Mouse (Mus musculus): ENCODE results near the gene Pgm2l1. TPM values are rescaled to one million over a fixed set of nuclear protein-coding genes. Genes with fewer than 3 reads are reported as not detected.

Pgm2l1 gene
- polyA plus RNA-seq, 1 experiment from 2014 or later = 1.8 TPM

DNA sequence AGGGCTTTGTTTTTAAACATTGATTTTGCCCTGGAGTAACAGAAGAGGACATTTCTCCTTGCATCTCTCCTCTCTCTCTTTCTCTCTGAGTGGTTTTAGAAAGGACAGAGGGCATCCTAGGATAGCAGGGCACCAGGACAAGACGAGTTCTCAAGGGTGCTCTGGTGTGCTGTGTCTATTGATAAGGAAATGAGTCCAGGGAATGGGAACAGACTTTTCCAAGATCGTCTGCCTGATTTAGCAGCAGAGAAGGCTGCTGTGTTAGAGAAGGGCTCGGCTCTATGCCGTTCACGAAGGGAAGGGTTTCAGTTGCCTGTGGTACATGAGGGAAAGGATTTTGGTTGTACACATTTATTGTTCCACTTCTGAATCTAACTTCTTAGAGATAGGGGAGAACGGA, 82.5 kb downstream of the Pgm2l1 start:
- Histone ChIP-seq H3K27me3 (ENCODE audit: control insufficient read depth, insufficient read depth, low read depth, low read length) (no peaks in the 10 kb centered on the region), H3K4me1 (ENCODE audit: control insufficient read depth, low read depth, low read length) (no peaks in the 10 kb centered on the region), H3K4me2 (ENCODE audit: low read depth, low read length) (no peak overlapping the region), H3K9ac (ENCODE audit: low read depth, low read length) (no peak overlapping the region), H3K9me3 (replicated peaks; ENCODE audit: control insufficient read depth, low read length) (no peaks in the 10 kb centered on the region), H3K27ac (ENCODE audit: low read length) (no peak overlapping the region), H3K4me3 (ENCODE audit: low read depth, low read length) (no peak overlapping the region), H3K36me3 (ENCODE audit: control insufficient read depth, insufficient read depth) (no peaks in the 10 kb centered on the region)
- no peak for ATAC-seq (ENCODE audit: low read depth)
- WGBS (ENCODE audit: insufficient replicate concordance) = 49% methylated on average over 6 of the region's 6 CpGs

DNA sequence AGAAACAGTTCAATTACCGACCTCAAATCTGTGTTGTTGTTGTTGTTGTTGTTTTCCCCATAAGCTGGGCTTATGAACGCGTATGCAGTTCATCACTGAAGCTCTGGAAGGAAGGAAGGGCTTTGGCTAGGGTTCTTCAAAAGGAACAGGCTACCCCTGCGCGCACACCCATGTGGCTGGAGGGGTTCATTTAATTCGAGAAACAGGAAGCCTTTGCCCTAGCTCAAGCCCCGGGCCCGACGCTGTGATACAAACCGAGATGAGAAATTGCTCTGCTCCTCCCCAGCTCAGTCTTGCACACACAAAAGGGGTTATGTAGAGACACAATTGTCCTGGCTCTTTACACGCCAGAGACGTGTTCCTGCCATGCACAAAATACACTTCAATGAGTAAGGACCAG, 83.1 kb downstream of the Pgm2l1 start:
- H3K9me3 ChIP-seq (replicated peaks; ENCODE audit: control insufficient read depth, low read length) = no peaks in the 10 kb centered on the region
- H3K4me3 ChIP-seq (ENCODE audit: low read depth, low read length) = no peak overlapping the region
- no peaks in the 10 kb centered on the region for H3K4me1 ChIP-seq (ENCODE audit: control insufficient read depth, low read depth, low read length)
- H3K9ac ChIP-seq (ENCODE audit: low read depth, low read length) = no peak overlapping the region
- no peak overlapping the region for H3K4me2 ChIP-seq (ENCODE audit: low read depth, low read length)
- 53% methylated on average over 12 of the region's 12 CpGs for WGBS (ENCODE audit: insufficient replicate concordance)
- no peaks in the 10 kb centered on the region for H3K36me3 ChIP-seq (ENCODE audit: control insufficient read depth, insufficient read depth)
- no peaks in the 10 kb centered on the region for H3K27me3 ChIP-seq (ENCODE audit: control insufficient read depth, insufficient read depth, low read depth, low read length)
- H3K27ac ChIP-seq (ENCODE audit: low read length) = no peak overlapping the region
- ATAC-seq (ENCODE audit: low read depth) = no peak

GRCm38 (mm10) chr7:100312716-100313115, 85.5 kb downstream of the Pgm2l1 start:
- Histone ChIP-seq H3K27ac (ENCODE audit: low read length) (no peak overlapping the region), H3K4me1 (ENCODE audit: control insufficient read depth, low read depth, low read length) (peaks cover 7% of the 10 kb centered on the region; the same call in 1 of the 2 replicates), H3K27me3 (ENCODE audit: control insufficient read depth, insufficient read depth, low read depth, low read length) (no peaks in the 10 kb centered on the region), H3K4me3 (ENCODE audit: low read depth, low read length) (no peak overlapping the region), H3K4me2 (ENCODE audit: low read depth, low read length) (no peak overlapping the region), H3K9ac (ENCODE audit: low read depth, low read length) (no peak overlapping the region), H3K36me3 (ENCODE audit: control insufficient read depth, insufficient read depth) (no peaks in the 10 kb centered on the region), H3K9me3 (replicated peaks; ENCODE audit: control insufficient read depth, low read length) (no peaks in the 10 kb centered on the region)
- WGBS (ENCODE audit: insufficient replicate concordance) = 56% methylated on average over 4 of the region's 4 CpGs
- ATAC-seq (ENCODE audit: low read depth) = no peak

GRCm38 (mm10) chr7:100316924-100317323, 89.7 kb downstream of the Pgm2l1 start:
- no peak overlapping the region for H3K9ac ChIP-seq (ENCODE audit: low read depth, low read length)
- H3K4me1 ChIP-seq (ENCODE audit: control insufficient read depth, low read depth, low read length) = peaks cover 10% of the 10 kb centered on the region; the same call in 1 of the 2 replicates
- no peak overlapping the region for H3K4me2 ChIP-seq (ENCODE audit: low read depth, low read length)
- 16% methylated on average over 8 of the region's 8 CpGs for WGBS (ENCODE audit: insufficient replicate concordance)
- no peak overlapping the region for H3K27ac ChIP-seq (ENCODE audit: low read length)
- H3K4me3 ChIP-seq (ENCODE audit: low read depth, low read length) = no peak overlapping the region
- no peaks in the 10 kb centered on the region for H3K27me3 ChIP-seq (ENCODE audit: control insufficient read depth, insufficient read depth, low read depth, low read length)
- no peaks in the 10 kb centered on the region for H3K36me3 ChIP-seq (ENCODE audit: control insufficient read depth, insufficient read depth)
- no peaks in the 10 kb centered on the region for H3K9me3 ChIP-seq (replicated peaks; ENCODE audit: control insufficient read depth, low read length)
- ATAC-seq (ENCODE audit: low read depth) = peak; percentile 77

DNA sequence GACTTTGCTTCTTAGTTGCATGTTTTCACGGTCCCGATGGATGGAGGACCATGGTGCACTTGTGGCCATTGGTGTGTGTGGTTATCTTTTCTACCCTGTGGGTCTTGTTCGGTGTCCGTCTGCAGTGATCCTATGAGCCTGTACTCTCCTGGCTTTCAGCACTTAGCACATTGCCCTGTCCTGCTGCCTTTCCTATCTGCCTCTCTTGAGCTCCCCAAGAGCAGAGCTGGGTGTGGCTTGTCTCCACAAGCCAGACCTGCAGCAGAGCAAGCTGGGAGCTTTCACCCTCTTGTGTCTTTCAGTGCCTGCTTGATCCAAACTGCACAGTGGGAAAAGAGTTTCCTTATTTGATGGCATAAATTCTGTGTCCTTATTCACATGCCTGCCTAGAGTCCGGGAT, 90.3 kb downstream of the Pgm2l1 start:
- Histone ChIP-seq H3K27me3 (ENCODE audit: control insufficient read depth, insufficient read depth, low read depth, low read length) (no peaks in the 10 kb centered on the region), H3K4me1 (ENCODE audit: control insufficient read depth, low read depth, low read length) (peaks cover 10% of the 10 kb centered on the region; the same call in 1 of the 2 replicates), H3K36me3 (ENCODE audit: control insufficient read depth, insufficient read depth) (no peaks in the 10 kb centered on the region), H3K9ac (ENCODE audit: low read depth, low read length) (no peak overlapping the region), H3K4me3 (ENCODE audit: low read depth, low read length) (no peak overlapping the region), H3K9me3 (replicated peaks; ENCODE audit: control insufficient read depth, low read length) (no peaks in the 10 kb centered on the region), H3K27ac (ENCODE audit: low read length) (no peak overlapping the region), H3K4me2 (ENCODE audit: low read depth, low read length) (no peak overlapping the region)
- ATAC-seq (ENCODE audit: low read depth) = peak; percentile 71
- WGBS (ENCODE audit: insufficient replicate concordance) = 67% methylated on average over 5 of the region's 5 CpGs

DNA sequence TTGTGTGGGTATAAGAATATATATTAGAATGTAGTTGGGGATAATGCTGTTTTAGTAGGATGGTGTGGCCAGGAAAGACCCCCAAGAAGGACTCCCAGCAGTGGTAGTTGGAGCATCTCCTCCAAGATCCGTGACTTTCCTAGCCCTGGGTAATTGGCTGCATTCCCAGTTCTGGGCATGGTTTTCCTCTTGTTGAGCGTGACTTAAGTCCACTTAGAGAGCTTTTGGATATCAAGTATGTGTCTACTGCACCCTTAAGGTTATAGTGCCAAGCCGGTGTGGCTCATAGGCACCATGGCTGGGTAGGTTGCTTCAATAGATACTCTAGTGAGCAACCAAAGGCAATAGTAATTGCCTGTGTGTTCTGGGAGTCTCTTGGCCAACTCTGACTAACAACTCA, 96.5 kb downstream of the Pgm2l1 start:
- no peaks in the 10 kb centered on the region for H3K27me3 ChIP-seq (ENCODE audit: control insufficient read depth, insufficient read depth, low read depth, low read length)
- ATAC-seq (ENCODE audit: low read depth) = no peak
- H3K9me3 ChIP-seq (replicated peaks; ENCODE audit: control insufficient read depth, low read length) = no peaks in the 10 kb centered on the region
- H3K27ac ChIP-seq (ENCODE audit: low read length) = no peak overlapping the region
- no peaks in the 10 kb centered on the region for H3K36me3 ChIP-seq (ENCODE audit: control insufficient read depth, insufficient read depth)
- H3K4me2 ChIP-seq (ENCODE audit: low read depth, low read length) = no peak overlapping the region
- no peaks in the 10 kb centered on the region for H3K4me1 ChIP-seq (ENCODE audit: control insufficient read depth, low read depth, low read length)
- no peak overlapping the region for H3K9ac ChIP-seq (ENCODE audit: low read depth, low read length)
- H3K4me3 ChIP-seq (ENCODE audit: low read depth, low read length) = no peak overlapping the region
- 72% methylated on average over 3 of the region's 3 CpGs for WGBS (ENCODE audit: insufficient replicate concordance)

- no peaks in the 10 kb centered on the region for H3K27me3 ChIP-seq (ENCODE audit: control insufficient read depth, insufficient read depth, low read depth, low read length)
- no peak for ATAC-seq (ENCODE audit: low read depth)
- no peak overlapping the region for H3K4me3 ChIP-seq (ENCODE audit: low read depth, low read length)
- H3K9me3 ChIP-seq (replicated peaks; ENCODE audit: control insufficient read depth, low read length) = no peaks in the 10 kb centered on the region
- H3K4me1 ChIP-seq (ENCODE audit: control insufficient read depth, low read depth, low read length) = no peaks in the 10 kb centered on the region
- H3K4me2 ChIP-seq (ENCODE audit: low read depth, low read length) = no peak overlapping the region
- no peak overlapping the region for H3K9ac ChIP-seq (ENCODE audit: low read depth, low read length)
- WGBS (ENCODE audit: insufficient replicate concordance) = 57% methylated on average over 6 of the region's 6 CpGs
- H3K36me3 ChIP-seq (ENCODE audit: control insufficient read depth, insufficient read depth) = no peaks in the 10 kb centered on the region
- H3K27ac ChIP-seq (ENCODE audit: low read length) = no peak overlapping the region
Observed at GRCm38 (mm10) chr7:100325482-100325881, 98.3 kb downstream of the Pgm2l1 start.

DNA sequence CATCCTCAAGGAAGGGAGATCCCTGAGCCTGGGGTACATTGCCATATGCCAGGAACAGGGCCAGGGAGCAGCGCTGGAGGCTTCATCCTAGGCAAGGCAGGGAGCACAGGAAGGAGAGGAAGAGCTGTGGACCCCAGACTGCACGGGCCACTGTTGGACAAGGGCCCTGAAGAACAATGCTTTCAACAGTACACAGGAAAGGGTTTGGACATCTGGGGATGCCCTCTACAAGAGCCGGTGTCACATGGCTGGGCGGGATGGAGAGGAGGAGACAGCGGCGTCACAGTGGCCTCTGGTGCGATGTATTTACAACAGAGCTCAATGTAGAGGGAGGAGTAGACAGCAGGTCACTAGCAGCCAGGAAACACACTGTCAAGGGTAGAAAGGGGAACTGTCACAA, 100.3 kb downstream of the Pgm2l1 start:
- peaks cover 7% of the 10 kb centered on the region; the same call in 1 of the 2 replicates for H3K36me3 ChIP-seq (ENCODE audit: control insufficient read depth, insufficient read depth)
- no peak overlapping the region for H3K9ac ChIP-seq (ENCODE audit: low read depth, low read length)
- no peak overlapping the region for H3K4me3 ChIP-seq (ENCODE audit: low read depth, low read length)
- no peak overlapping the region for H3K4me2 ChIP-seq (ENCODE audit: low read depth, low read length)
- no peak overlapping the region for H3K27ac ChIP-seq (ENCODE audit: low read length)
- H3K27me3 ChIP-seq (ENCODE audit: control insufficient read depth, insufficient read depth, low read depth, low read length) = no peaks in the 10 kb centered on the region
- H3K4me1 ChIP-seq (ENCODE audit: control insufficient read depth, low read depth, low read length) = no peaks in the 10 kb centered on the region
- H3K9me3 ChIP-seq (replicated peaks; ENCODE audit: control insufficient read depth, low read length) = no peaks in the 10 kb centered on the region
- WGBS (ENCODE audit: insufficient replicate concordance) = 74% methylated on average over 7 of the region's 7 CpGs
- no peak for ATAC-seq (ENCODE audit: low read depth)
